Mouse (Mus musculus) megakaryocyte progenitor cell, adult 5-6 weeks (primary cell): ENCODE measurements around the gene Sh3bgr. TPM values are rescaled to one million over a fixed set of nuclear protein-coding genes. Genes with fewer than 3 reads are reported as not detected.

Experiments
- ATAC-seq: replicated peaks from 2 replicates; pipeline ENCODE4 v1.8.0; 2016; ENCODE audit warnings: mild to moderate bottlenecking, moderate TSS enrichment, inconsistent platforms; ENCODE audit not compliant: poor library complexity
- total RNA-seq, 2 experiments: library from RNA; stranded (forward) in 1 of 2; stranded (reverse) in 1 of 2; fragments of 157-497, 149-512 nt in 1 of 2; fragments of 200-1000 nt in 1 of 2; gene quantifications; 2 replicates each; pipeline versions ENCODE4 v1.2.3 to v1.2.4; 2015 to 2017

Sh3bgr gene
- total RNA-seq (2015) (0.78 TPM in 1 of 2 replicates, not detected in the other), total RNA-seq (2017) (not detected in 2 replicates)

GRCm38 (mm10) chr16:96199913-96200701 lies at the start of gene Sh3bgr:
Sh3bgr (plus strand) TSS chr16:96200450.
- ATAC-seq: peak; percentile 42

GRCm38 (mm10) chr16:96150995-96151394 lies 49.3 kb upstream of the Sh3bgr start:
- no peak for ATAC-seq

DNA sequence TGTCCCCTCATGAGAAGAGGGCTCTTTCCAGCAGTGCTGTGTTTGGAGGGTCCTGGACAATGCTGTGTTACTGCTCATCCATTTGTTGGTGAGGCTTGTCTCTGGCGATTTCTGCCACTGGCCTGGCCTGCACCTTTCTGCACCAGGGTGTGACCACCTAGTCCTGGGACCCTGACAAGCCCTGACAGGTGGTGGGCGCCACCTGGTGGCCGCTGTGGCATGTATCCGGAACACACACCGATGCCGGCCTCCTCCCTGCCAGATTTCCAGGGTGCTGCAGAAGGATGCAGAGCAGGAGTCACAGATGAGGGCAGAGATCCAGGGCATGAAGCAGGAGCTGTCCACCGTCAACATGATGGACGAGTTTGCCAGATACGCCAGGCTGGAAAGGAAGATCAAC lies 48.7 kb upstream of the Sh3bgr start:
- peak; percentile 95 for ATAC-seq

DNA sequence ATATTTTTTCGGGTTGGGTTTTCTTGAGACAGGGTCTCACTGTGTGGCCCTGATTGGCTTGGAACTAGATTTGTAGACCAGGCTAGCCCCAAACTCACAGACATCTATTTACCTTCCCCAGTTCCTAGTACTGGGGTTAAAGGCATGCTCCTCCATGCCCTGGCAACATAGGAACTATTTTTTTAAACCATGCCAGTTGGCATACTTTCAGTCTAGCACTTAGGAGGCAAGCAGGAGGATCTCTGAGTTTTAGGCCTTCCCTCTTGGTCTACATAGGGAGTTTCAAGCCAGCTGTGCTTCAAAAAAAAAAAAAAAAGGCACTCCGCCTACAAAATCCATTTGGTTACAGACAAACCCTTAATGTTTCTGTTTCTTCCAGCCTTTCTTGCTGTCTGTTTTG lies 45.8 kb upstream of the Sh3bgr start:
- ATAC-seq: no peak

DNA sequence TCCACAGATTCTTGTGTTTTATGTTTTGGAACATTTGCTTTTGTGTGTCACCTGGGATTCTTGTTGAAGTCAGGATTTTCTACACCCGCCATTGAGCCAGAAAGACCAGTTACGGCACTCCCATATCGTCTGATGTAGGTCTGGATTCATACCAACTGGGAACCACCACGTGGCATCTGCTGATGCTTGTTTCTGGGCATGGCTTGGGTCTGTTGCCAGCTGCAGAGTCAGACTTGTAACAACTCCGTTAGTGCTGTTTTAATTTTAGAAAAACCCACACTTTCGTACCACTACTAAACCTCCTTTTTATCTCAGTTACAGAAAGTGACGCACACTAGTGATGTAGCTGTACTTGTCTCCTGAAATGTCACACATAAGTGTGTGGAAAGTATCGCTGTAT lies 44.2 kb upstream of the Sh3bgr start:
- ATAC-seq: no peak

- no peak for ATAC-seq
Measured at GRCm38 (mm10) chr16:96157171-96157570, 43.1 kb upstream of the Sh3bgr start.

DNA sequence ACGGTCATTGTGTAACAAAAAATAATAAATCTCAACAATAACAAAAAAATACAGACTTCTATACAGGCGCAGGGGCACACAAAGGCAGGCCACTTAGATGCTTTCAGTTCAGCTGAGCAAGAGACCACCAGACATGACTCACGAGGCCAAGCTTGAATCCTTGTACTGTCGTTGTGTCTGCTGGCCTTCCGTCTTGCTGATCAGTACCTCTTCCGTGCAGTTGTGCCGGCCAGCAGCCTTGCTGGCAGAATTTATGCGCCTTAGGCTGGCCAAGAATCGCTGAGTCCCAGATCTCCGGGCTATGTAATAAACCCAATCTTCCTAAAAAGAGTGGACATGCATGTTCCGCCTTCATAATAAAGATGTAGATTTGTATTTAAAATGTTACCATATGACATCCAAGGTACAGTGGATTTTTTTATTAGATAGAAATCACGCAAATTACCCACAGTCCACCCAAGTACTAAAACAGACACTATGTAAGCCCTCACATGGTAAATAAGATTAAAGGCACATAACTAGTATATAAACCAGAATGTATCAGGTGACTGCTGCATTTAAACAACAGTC lies 41.7 kb upstream of the Sh3bgr start:
- ATAC-seq: no peak

DNA sequence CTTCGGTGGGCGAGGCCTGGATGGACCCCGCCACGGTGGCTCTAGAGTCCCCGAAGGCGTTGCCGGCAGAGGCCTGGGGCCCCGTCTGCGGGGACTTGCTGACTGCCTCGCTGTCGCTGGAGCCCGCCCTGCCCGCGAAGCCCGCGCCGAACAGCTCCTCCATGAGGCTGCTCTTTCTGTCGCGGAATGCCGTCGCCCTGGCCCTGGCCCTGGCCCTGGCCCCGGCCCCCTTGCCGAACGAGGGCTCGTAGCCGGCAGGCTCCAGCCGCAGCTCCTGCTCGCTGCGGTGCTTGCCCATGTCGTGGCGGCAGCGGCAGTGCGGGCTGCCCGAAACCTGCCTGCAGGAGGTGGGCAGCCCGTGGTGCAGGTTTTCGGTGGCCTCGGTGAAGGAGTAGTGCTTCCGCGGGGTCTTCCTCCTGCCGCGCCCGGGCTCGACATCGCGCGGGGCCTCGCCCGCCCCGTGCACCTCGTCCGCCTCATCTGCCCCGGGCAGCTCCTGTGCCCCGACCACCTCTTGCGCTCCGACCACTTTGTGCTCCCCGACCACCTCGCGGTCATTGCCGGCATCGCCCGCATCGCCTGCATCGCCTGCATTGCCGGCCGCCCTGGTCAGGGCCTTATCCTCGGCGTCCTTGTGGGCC lies 41.0 kb upstream of the Sh3bgr start:
- ATAC-seq: peak; percentile 85

DNA sequence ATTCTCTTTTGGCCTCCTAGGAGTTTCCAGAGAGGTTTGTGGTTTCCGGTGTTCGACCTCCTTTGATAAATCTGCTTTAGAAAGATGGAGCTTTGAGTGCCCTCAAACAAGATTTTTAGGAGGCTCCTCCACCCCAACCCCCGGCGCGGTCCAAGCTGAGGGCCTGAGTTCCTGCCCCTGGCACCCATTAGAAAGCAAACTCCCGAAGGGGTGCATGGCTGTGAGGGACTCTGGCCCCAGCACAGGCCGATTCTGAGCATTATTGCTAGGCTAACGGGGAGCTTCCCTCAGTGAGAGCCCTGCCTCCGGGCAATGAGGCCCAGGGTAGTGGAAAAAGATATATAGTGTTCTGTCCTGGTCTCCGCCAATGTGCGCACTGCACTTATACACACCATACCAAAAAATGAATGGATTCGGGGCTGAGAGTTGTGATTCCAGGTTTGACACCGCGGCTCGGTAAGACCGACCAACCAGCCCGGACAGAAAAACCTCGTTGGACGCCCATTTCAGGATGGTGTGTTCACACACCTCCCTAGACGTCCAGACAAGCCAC lies 40.4 kb upstream of the Sh3bgr start:
- no peak for ATAC-seq

GRCm38 (mm10) chr16:96160927-96161326 lies 39.3 kb upstream of the Sh3bgr start:
- ATAC-seq: no peak

GRCm38 (mm10) chr16:96161336-96161735 lies 38.9 kb upstream of the Sh3bgr start:
- no peak for ATAC-seq

DNA sequence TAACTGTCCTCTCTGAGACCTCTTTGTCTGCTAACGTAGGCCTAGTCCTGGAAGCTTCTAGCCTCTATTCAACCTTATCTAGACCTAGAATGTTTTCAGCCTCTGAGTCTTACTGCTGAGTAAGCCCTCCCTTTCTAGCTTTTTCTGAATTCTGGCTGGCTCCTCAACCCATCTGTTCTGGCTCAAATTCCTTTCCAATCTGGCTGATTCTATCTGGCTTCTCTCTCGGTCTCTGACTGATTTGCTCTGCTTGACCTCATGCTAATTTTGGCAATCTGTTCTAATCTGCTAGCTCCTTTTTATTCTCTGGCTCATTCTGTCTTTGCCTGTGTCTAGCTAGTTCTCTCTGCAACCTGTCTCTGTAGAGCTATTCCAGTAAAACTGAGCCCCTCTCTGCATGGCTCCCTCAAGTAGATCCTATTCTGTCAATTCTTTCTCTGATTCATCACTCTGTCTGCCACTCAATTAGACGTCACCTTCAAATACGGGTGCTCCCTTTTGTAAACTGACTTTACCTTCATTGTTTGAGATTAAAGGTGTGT lies 34.5 kb upstream of the Sh3bgr start:
- ATAC-seq: no peak

GRCm38 (mm10) chr16:96168837-96169236 lies 31.4 kb upstream of the Sh3bgr start:
- ATAC-seq: peak; percentile 42; the same call in 1 of the 2 replicates

DNA sequence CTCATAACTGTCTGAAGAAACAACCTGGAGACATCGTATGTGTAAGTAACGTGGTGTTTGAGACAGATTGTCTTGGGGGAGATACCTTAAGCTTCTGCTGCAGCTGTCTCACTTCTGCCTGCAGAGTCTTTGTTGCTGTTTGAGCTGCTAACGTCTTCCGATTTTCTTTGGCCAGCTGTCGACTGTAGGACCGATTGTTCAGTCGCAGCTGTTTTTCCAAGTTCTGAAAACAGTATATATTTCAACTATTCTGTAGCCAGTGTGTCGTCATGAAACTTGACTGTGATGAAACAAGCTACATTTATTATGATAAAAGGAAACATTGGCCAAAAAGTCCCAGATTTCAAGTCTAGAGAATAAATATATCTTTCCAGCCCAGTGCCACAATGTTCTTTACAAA lies 26.6 kb upstream of the Sh3bgr start:
- no peak for ATAC-seq

DNA sequence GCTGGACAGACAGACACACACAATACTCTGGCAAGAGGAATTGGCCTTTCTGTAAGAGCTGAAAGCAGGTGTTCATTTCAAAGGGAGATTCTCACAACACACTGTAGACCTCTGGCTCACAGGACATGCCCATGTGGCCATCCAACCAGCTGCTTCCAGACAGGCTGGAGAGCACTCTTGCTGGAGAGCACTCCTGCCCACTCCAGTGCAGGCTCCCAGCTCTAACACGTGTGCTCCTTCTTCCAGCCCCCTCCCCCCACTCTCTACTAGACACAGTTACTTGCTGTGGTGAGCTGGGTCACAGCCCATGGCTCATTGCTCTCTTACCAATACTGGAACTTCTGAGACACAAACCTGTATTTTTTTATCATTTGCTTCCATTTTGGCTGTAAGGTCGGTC lies 24.9 kb upstream of the Sh3bgr start:
- ATAC-seq: no peak

GRCm38 (mm10) chr16:96179156-96179555 lies 21.1 kb upstream of the Sh3bgr start:
- ATAC-seq: no peak

- ATAC-seq: no peak
Measured at GRCm38 (mm10) chr16:96187619-96188018, 12.6 kb upstream of the Sh3bgr start.

- ATAC-seq: peak; percentile 97
Measured at GRCm38 (mm10) chr16:96191531-96192506, 8.4 kb upstream of the Sh3bgr start, which contains the start of gene Lca5l. Lca5l (minus strand) TSS chr16:96192271.

- peak; percentile 48; the same call in 1 of the 2 replicates for ATAC-seq
Measured at GRCm38 (mm10) chr16:96200702-96201028, 415 bp downstream of the Sh3bgr start.

- ATAC-seq: no peak
Measured at GRCm38 (mm10) chr16:96201485-96202232, 1.4 kb downstream of the Sh3bgr start.
